Mouse (Mus musculus) lung, embryonic 16.5 days (tissue): ENCODE measurements around the gene Arhgap10. TPM values are rescaled to one million over a fixed set of nuclear protein-coding genes. Genes with fewer than 3 reads are reported as not detected.
A peak's percentile ranks its signal among the peaks of the same experiment; 100 is the strongest.

Experiments used
- ATAC-seq: fragments of 200-750 bp; cut with Nextera tagmentation; 2 replicates; pipeline ENCODE4 v1.8.0; 2017; ENCODE audit warnings: low read depth, mild to moderate bottlenecking, moderate library complexity
- H3K27ac ChIP-seq: fragments of 300-500 bp; sonication (generic); 2 replicates; pipeline ENCODE4 v1.5.1; 2014; ENCODE audit warnings: mild to moderate bottlenecking, control low read depth, low read length
- H3K27me3 ChIP-seq: fragments of 300-500 bp; sonication (generic); 2 replicates; pipeline ENCODE4 v1.6.1; 2014; ENCODE audit warnings: low read depth, low read length, mixed read lengths; ENCODE audit not compliant: control insufficient read depth, insufficient read depth
- H3K36me3 ChIP-seq: fragments of 300-500 bp; sonication (generic); 2 replicates; pipeline ENCODE4 v1.6.1; 2014; ENCODE audit warnings: low read length; ENCODE audit not compliant: control insufficient read depth, insufficient read depth
- H3K4me1 ChIP-seq: fragments of 300-500 bp; sonication (generic); replicated peaks from 2 replicates; pipeline ENCODE4 v1.6.1; 2014; ENCODE audit warnings: low read length, mixed read lengths; ENCODE audit not compliant: control insufficient read depth, insufficient read depth
- H3K4me2 ChIP-seq: fragments of 300-500 bp; sonication (generic); 2 replicates; pipeline ENCODE4 v1.6.1; 2014; ENCODE audit warnings: low read depth, low read length, control low read depth
- H3K4me3 ChIP-seq: fragments of 300-500 bp; sonication (generic); 2 replicates; pipeline ENCODE4 v1.5.1; 2014; ENCODE audit warnings: mild to moderate bottlenecking, low read length, control low read depth
- H3K9ac ChIP-seq: fragments of 300-500 bp; sonication (generic); 2 replicates; pipeline ENCODE4 v1.6.1; 2014; ENCODE audit warnings: low read length, control low read depth
- H3K9me3 ChIP-seq: fragments of 300-500 bp; sonication (generic); 2 replicates; pipeline ENCODE4 v1.6.1; 2016; ENCODE audit warnings: low read length; ENCODE audit not compliant: control insufficient read depth
- WGBS: fragments of 180-500 bp; shearing (Covaris S2); extraction: QIAGEN DNeasy Blood & Tissue Kit; methylation state at CpG from one replicate; pipeline ENCODE4 v1.1.7; 2014; 5-methylcytosine and 5-hydroxymethylcytosine counted together
- polyA plus RNA-seq: library from polyadenylated mRNA; unstranded; fragments of >200 nt; fragmentation: Nextera tagmentation; extraction: Ambion mirVana; gene quantifications from 2 replicates; pipeline ENCODE4 v1.2.1, GENCODE M21; 2015

Gene Arhgap10
- 22.2 and 23.1 TPM in 2 replicates for polyA plus RNA-seq

GRCm38 (mm10) chr8:77517301-77518200 lies at the start of gene Arhgap10:
Gene Arhgap10 (minus strand): TSS chr8:77517953.
- Histone ChIP-seq H3K27me3 (no peaks in the 10 kb centered on the region), H3K4me1 (peaks cover 21% of the 10 kb centered on the region), H3K36me3 (no peaks in the 10 kb centered on the region), H3K4me3 (peak within 1 kb of the TSS; percentile 84), H3K4me2 (peak within 1 kb of the TSS; percentile 81), H3K9me3 (no peaks in the 10 kb centered on the region), H3K27ac (peak within 1 kb of the TSS; percentile 90), H3K9ac (peak within 1 kb of the TSS; percentile 90)
- peak; percentile 95 for ATAC-seq
- under 1% methylated on average over 71 of the region's 95 CpGs for WGBS

GRCm38 (mm10) chr8:77561441-77561840 lies 43.7 kb upstream of the Arhgap10 start:
- H3K4me1 ChIP-seq: no peaks in the 10 kb centered on the region
- H3K36me3 ChIP-seq: peaks cover 45% of the 10 kb centered on the region
- H3K27me3 ChIP-seq: no peaks in the 10 kb centered on the region
- H3K4me3 ChIP-seq: no peak overlapping the region
- ATAC-seq: no peak
- H3K9me3 ChIP-seq: no peaks in the 10 kb centered on the region
- 83% methylated on average over 3 of the region's 3 CpGs for WGBS
- no peak overlapping the region for H3K4me2 ChIP-seq
- no peak overlapping the region for H3K9ac ChIP-seq
- no peak overlapping the region for H3K27ac ChIP-seq

GRCm38 (mm10) chr8:77552491-77552890 lies 34.7 kb upstream of the Arhgap10 start:
- Histone ChIP-seq H3K27me3 (no peaks in the 10 kb centered on the region), H3K9me3 (no peaks in the 10 kb centered on the region), H3K4me2 (no peak overlapping the region), H3K4me3 (no peak overlapping the region), H3K4me1 (no peaks in the 10 kb centered on the region; the same call in 1 of the 2 replicates), H3K27ac (no peak overlapping the region), H3K36me3 (peaks cover 24% of the 10 kb centered on the region), H3K9ac (no peak overlapping the region)
- WGBS: 93% methylated on average over 3 of the region's 3 CpGs
- ATAC-seq: no peak

- Histone ChIP-seq H3K4me2 (peak overlapping the region; percentile 84), H3K9me3 (no peaks in the 10 kb centered on the region), H3K27ac (no peak overlapping the region), H3K27me3 (no peaks in the 10 kb centered on the region), H3K4me1 (no peaks in the 10 kb centered on the region; the same call in 1 of the 2 replicates), H3K36me3 (peaks cover 19% of the 10 kb centered on the region), H3K4me3 (peak overlapping the region; percentile 77), H3K9ac (peak overlapping the region; percentile 89)
- 12% methylated on average over 7 of the region's 7 CpGs for WGBS
- ATAC-seq: no peak
Measured at GRCm38 (mm10) chr8:77549881-77550580, 32.3 kb upstream of the Arhgap10 start.

- peak; percentile 98 for ATAC-seq
- peaks cover 19% of the 10 kb centered on the region for H3K36me3 ChIP-seq
- no peaks in the 10 kb centered on the region; the same call in 1 of the 2 replicates for H3K4me1 ChIP-seq
- H3K27me3 ChIP-seq: no peaks in the 10 kb centered on the region
- 3% methylated on average over 42 of the region's 42 CpGs for WGBS
- H3K4me2 ChIP-seq: peak within 1 kb of the TSS; percentile 84
- peak within 1 kb of the TSS; percentile 83 for H3K27ac ChIP-seq
- H3K4me3 ChIP-seq: peak within 1 kb of the TSS; percentile 77
- no peaks in the 10 kb centered on the region for H3K9me3 ChIP-seq
- peak within 1 kb of the TSS; percentile 89 for H3K9ac ChIP-seq
Measured at GRCm38 (mm10) chr8:77549121-77549706, 31.5 kb upstream of the Arhgap10 start, which contains the start of gene Prmt9. Gene Prmt9 (plus strand): TSS chr8:77549397.

- H3K27me3 ChIP-seq: no peaks in the 10 kb centered on the region
- H3K9ac ChIP-seq: no peak overlapping the region
- WGBS: 79% methylated on average over 4 of the region's 4 CpGs
- no peaks in the 10 kb centered on the region for H3K9me3 ChIP-seq
- H3K27ac ChIP-seq: no peak overlapping the region
- H3K4me2 ChIP-seq: no peak overlapping the region
- H3K4me1 ChIP-seq: no peaks in the 10 kb centered on the region; the same call in 1 of the 2 replicates
- no peaks in the 10 kb centered on the region for H3K36me3 ChIP-seq
- no peak overlapping the region for H3K4me3 ChIP-seq
- no peak for ATAC-seq
Measured at GRCm38 (mm10) chr8:77545616-77546015, 27.9 kb upstream of the Arhgap10 start.

- Histone ChIP-seq H3K4me1 (no peaks in the 10 kb centered on the region; the same call in 1 of the 2 replicates), H3K27ac (no peak overlapping the region), H3K36me3 (no peaks in the 10 kb centered on the region), H3K9me3 (no peaks in the 10 kb centered on the region), H3K4me3 (no peak overlapping the region), H3K27me3 (no peaks in the 10 kb centered on the region), H3K9ac (no peak overlapping the region), H3K4me2 (no peak overlapping the region)
- WGBS: 58% methylated on average over 3 of the region's 3 CpGs
- ATAC-seq: no peak
Measured at GRCm38 (mm10) chr8:77544428-77544827, 26.7 kb upstream of the Arhgap10 start.

GRCm38 (mm10) chr8:77543152-77543777 lies 25.5 kb upstream of the Arhgap10 start:
- ATAC-seq: no peak
- no peak overlapping the region for H3K27ac ChIP-seq
- H3K27me3 ChIP-seq: no peaks in the 10 kb centered on the region
- H3K9ac ChIP-seq: no peak overlapping the region
- H3K36me3 ChIP-seq: no peaks in the 10 kb centered on the region
- no peaks in the 10 kb centered on the region for H3K4me1 ChIP-seq
- H3K4me3 ChIP-seq: no peak overlapping the region
- WGBS: 68% methylated on average over 6 of the region's 6 CpGs
- no peaks in the 10 kb centered on the region for H3K9me3 ChIP-seq
- no peak overlapping the region for H3K4me2 ChIP-seq
